Mouse (Mus musculus) erythroblast, embryonic 14.5 days (primary cell): ENCODE results near the gene Robo2. TPM values are rescaled to one million over a fixed set of nuclear protein-coding genes. Genes with fewer than 3 reads are reported as not detected.

Source experiments
- H3K27me3 ChIP-seq: 2 replicates; pipeline ENCODE4 v1.6.1; 2012; ENCODE audit warnings: inconsistent platforms; ENCODE audit not compliant: control insufficient read depth
- H3K36me3 ChIP-seq: 2 replicates; pipeline ENCODE4 v1.6.1; 2012; ENCODE audit warnings: mild to moderate bottlenecking, inconsistent platforms; ENCODE audit not compliant: control insufficient read depth
- H3K4me1 ChIP-seq: 2 replicates; pipeline ENCODE4 v1.6.1; 2012; ENCODE audit warnings: inconsistent platforms; ENCODE audit not compliant: control insufficient read depth
- H3K4me3 ChIP-seq: replicated peaks from 2 replicates; pipeline ENCODE3; 2012; ENCODE audit warnings: moderate library complexity, mild to moderate bottlenecking, inconsistent platforms
- H3K9me3 ChIP-seq: 2 replicates; pipeline ENCODE4 v1.6.1; 2012; ENCODE audit warnings: low read length, inconsistent platforms, mixed read lengths; ENCODE audit not compliant: control insufficient read depth
- GATA1 ChIP-seq: IDR thresholded peaks from 2 replicates; pipeline ENCODE4 v1.6.1; 2012; ENCODE audit warnings: low read length, inconsistent platforms, mixed read lengths
- TAL1 ChIP-seq: IDR thresholded peaks from 3 replicates; pipeline ENCODE4 v1.6.1; 2012; ENCODE audit warnings: low read length, inconsistent platforms, mixed read lengths
- polyA plus RNA-seq: library from polyadenylated mRNA; stranded (reverse); fragments of >175 nt; gene quantifications from 2 replicates; pipeline ENCODE4 v1.2.3, GENCODE M21; 2012

Gene Robo2
- polyA plus RNA-seq, 1 experiment = not detected

- no peak for TF ChIP-seq GATA1
- TF ChIP-seq TAL1 = no peak
- peaks cover 37% of the 10 kb centered on the region for H3K27me3 ChIP-seq
- no peaks in the 10 kb centered on the region for H3K9me3 ChIP-seq
- no peaks in the 10 kb centered on the region for H3K4me1 ChIP-seq
- H3K4me3 ChIP-seq = no peak overlapping the region
- H3K36me3 ChIP-seq = no peaks in the 10 kb centered on the region
Measured at GRCm38 (mm10) chr16:74411021-74411420, 604 bp downstream of the Robo2 start.

DNA sequence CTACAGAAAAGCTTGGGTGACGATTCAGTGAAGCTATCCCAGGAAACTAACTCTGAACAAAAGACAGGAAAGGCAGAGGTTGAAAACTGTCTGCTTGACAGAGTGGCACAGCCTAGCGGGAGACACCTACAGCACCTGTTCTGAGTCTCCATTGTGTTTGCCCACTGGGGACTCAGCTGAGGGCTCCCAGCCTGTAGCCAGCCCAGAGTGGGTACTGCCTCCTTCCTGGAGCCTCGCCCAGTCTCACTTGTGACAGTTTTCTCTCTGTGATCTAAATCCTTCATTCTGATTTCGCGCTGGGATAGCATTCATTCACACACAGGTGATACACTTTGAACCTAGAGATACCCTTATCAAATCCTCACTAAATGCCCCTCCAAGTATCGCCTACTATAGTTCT is 1.5 kb downstream of the Robo2 start:
- H3K9me3 ChIP-seq = no peaks in the 10 kb centered on the region
- TF ChIP-seq GATA1 (no peak), TAL1 (no peak)
- peaks cover 37% of the 10 kb centered on the region for H3K27me3 ChIP-seq
- H3K4me1 ChIP-seq = no peaks in the 10 kb centered on the region
- H3K36me3 ChIP-seq = no peaks in the 10 kb centered on the region
- no peak overlapping the region for H3K4me3 ChIP-seq

GRCm38 (mm10) chr16:74409548-74409947 is 2.1 kb downstream of the Robo2 start:
- H3K4me3 ChIP-seq = no peak overlapping the region
- no peaks in the 10 kb centered on the region for H3K36me3 ChIP-seq
- peaks cover 37% of the 10 kb centered on the region for H3K27me3 ChIP-seq
- no peak for TF ChIP-seq TAL1
- no peak for TF ChIP-seq GATA1
- H3K4me1 ChIP-seq = no peaks in the 10 kb centered on the region
- no peaks in the 10 kb centered on the region for H3K9me3 ChIP-seq

DNA sequence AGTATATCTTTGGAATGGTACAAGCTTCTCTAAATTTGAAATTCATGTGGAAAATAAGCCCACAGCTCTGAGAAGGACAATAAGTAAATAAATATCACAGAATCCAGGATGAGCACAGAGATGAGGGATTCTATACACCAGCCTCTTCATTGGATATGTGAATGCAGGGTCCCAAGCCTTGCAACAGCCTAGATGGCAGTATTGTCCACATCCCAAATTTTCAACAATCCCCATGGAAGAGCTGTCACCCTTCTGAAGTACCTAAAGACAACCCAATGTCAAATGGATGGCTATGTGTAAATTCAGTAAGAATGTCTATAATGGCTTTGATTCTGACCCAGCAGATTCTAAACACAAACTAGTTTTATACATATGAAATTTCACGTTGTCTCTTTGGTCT is 3.1 kb downstream of the Robo2 start:
- Histone ChIP-seq H3K27me3 (peaks cover 37% of the 10 kb centered on the region), H3K4me1 (no peaks in the 10 kb centered on the region), H3K9me3 (no peaks in the 10 kb centered on the region), H3K4me3 (no peak overlapping the region), H3K36me3 (no peaks in the 10 kb centered on the region)
- TF ChIP-seq TAL1 = no peak
- no peak for TF ChIP-seq GATA1

DNA sequence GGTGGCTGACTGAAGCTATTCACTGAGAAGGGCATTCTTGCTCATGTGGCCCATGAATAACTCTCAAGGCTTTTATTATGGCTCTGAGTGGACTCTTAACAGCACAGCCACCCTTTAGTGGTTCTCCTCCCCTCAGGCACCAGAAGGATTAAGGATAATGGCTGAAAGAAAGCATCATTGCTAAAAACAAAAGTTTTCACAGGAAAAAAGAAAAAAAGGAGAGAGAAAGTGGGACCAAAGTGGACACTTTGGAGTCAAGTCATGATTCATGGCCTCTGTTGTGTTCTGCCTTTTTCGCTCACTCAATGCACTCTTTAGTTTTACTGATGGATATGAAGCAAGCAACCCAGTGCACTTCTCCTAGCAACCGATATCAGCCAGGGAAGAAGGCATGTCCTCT is 14.3 kb downstream of the Robo2 start:
- Histone ChIP-seq H3K4me3 (no peak overlapping the region), H3K9me3 (no peaks in the 10 kb centered on the region), H3K27me3 (no peaks in the 10 kb centered on the region), H3K4me1 (no peaks in the 10 kb centered on the region), H3K36me3 (no peaks in the 10 kb centered on the region)
- no peak for TF ChIP-seq GATA1
- no peak for TF ChIP-seq TAL1

- H3K36me3 ChIP-seq = no peaks in the 10 kb centered on the region
- H3K4me3 ChIP-seq = no peak overlapping the region
- no peaks in the 10 kb centered on the region for H3K27me3 ChIP-seq
- no peaks in the 10 kb centered on the region for H3K9me3 ChIP-seq
- TF ChIP-seq TAL1 (no peak), GATA1 (no peak)
- H3K4me1 ChIP-seq = no peaks in the 10 kb centered on the region
Measured at GRCm38 (mm10) chr16:74395678-74396077, 15.9 kb downstream of the Robo2 start.

- H3K27me3 ChIP-seq = no peaks in the 10 kb centered on the region
- no peaks in the 10 kb centered on the region for H3K36me3 ChIP-seq
- TF ChIP-seq TAL1 (no peak), GATA1 (no peak)
- no peak overlapping the region for H3K4me3 ChIP-seq
- no peaks in the 10 kb centered on the region for H3K9me3 ChIP-seq
- no peaks in the 10 kb centered on the region for H3K4me1 ChIP-seq
Measured at GRCm38 (mm10) chr16:74379458-74379857, 32.2 kb downstream of the Robo2 start.

DNA sequence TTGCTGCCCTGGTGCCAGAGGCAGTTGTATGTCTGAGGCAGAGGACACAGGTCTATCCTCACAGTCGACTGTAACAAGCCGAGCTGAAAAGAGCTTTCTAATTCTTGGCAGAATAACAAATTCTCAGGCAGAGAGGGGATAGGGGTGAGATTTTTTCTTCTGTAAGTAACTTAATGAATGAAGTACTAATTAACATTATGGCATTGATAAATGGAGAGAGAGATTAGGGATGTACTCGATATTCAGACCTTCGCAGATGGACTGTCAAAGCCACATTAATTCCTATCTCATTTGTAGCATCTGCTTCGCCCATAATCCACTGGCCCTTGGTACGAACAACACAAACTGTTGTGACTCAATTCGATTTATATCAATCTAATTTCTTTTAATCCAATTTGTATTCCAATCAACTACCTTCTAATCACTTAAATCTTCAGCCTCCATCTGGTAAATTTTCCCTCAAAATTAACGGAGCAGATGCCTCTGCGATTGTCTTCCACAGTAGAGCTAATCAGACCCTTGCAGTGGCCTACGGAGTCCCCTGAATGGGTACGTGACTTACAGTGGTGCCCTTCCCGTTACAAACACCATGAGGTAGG is 36.2 kb downstream of the Robo2 start:
- Histone ChIP-seq H3K9me3 (no peaks in the 10 kb centered on the region), H3K4me1 (no peaks in the 10 kb centered on the region), H3K36me3 (no peaks in the 10 kb centered on the region), H3K27me3 (no peaks in the 10 kb centered on the region), H3K4me3 (no peak overlapping the region)
- TF ChIP-seq GATA1 = no peak
- TF ChIP-seq TAL1 = no peak

DNA sequence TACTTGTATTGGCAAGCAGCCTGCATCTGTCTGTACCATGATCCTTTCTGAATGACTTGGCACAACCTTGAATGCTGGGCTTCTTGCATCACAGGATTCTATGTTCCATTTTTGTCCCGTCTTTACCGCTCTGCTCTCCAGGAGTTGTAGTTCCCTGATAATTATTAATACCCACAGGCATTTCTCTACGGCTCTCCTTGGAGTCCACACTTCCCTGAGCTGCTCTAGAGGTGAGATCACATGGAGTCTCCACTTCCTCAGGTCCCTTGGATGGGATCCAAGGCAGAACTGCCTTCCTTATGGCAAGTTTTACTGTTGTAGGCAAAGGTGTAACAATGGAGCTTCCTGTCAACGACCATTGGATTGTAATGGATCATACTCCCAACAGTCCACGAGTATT is 37.1 kb downstream of the Robo2 start:
- no peak for TF ChIP-seq GATA1
- TF ChIP-seq TAL1 = no peak
- Histone ChIP-seq H3K4me1 (no peaks in the 10 kb centered on the region), H3K9me3 (no peaks in the 10 kb centered on the region), H3K36me3 (no peaks in the 10 kb centered on the region), H3K4me3 (no peak overlapping the region), H3K27me3 (no peaks in the 10 kb centered on the region)

DNA sequence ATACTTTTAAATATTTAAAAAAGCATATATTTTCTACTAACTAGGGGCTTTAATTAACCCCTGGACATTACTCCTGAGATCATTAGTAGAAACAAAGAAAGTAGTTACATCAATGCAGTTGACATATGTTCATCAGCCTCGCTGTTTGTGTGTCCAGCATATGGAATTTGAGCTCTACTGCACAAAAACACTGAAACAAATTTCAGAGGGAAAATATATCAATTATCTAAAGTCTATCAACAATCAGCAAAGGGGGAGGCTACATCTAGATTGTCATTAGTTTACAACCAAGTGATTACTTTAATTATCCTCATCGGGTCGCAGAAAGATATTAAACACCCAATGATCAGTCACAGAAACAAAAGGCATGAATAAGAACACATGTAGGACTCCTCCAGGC is 38.2 kb downstream of the Robo2 start:
- no peak overlapping the region for H3K4me3 ChIP-seq

More for the DNA sequence above, 38.2 kb downstream of the Robo2 start:
- no peaks in the 10 kb centered on the region for H3K9me3 ChIP-seq
- no peaks in the 10 kb centered on the region for H3K4me1 ChIP-seq
- TF ChIP-seq GATA1 (no peak), TAL1 (no peak)
- H3K36me3 ChIP-seq = no peaks in the 10 kb centered on the region
- H3K27me3 ChIP-seq = no peaks in the 10 kb centered on the region
